Mouse (Mus musculus) heart, postnatal 25 days (tissue): ENCODE results near the gene Lhfpl2. TPM values are rescaled to one million over a fixed set of nuclear protein-coding genes. Genes with fewer than 3 reads are reported as not detected.

Experiments used
- DNase-seq: peaks from one replicate; pipeline ENCODE4 v3.0.0; 2022; ENCODE audit warnings: low spot score
- intact Hi-C: fragments of 180-260 bp; cut with DNase I; formaldehyde crosslinking; loops from one replicate; pipeline ENCODE4 v1.15.1; 2025
- total RNA-seq, 2 experiments: library from RNA; stranded (reverse); gene quantifications; 2 replicates each; pipeline ENCODE4 v1.2.3; 2021

Gene Lhfpl2
- total RNA-seq, 2 experiments from 2014 or later, result 4.5 to 6.4 TPM

- intact Hi-C loops, result no loop called here
These were observed 130.8 kb downstream of the Lhfpl2 start for GRCm38 (mm10) chr13:94188200-94189086.

GRCm38 (mm10) chr13:94190386-94190785 is 132.8 kb downstream of the Lhfpl2 start:
- intact Hi-C loops, result no loop called here
- DNase-seq, result no peak

More at GRCm38 (mm10) chr13:94188200-94189086, 130.8 kb downstream of the Lhfpl2 start:
- no peak for DNase-seq

GRCm38 (mm10) chr13:94193227-94193626 is 135.6 kb downstream of the Lhfpl2 start:
- intact Hi-C loops, result no loop called here
- DNase-seq, result no peak

GRCm38 (mm10) chr13:94198616-94199015 is 141.0 kb downstream of the Lhfpl2 start:
- intact Hi-C loops, result no loop called here
- no peak for DNase-seq

GRCm38 (mm10) chr13:94199829-94200228 is 142.2 kb downstream of the Lhfpl2 start:
- intact Hi-C loops, result loop anchor here (5.0 to 10.0 kb wide), 2 partner anchors 128 to 345 kb away; no protein-coding TSS in a partner anchor
- no peak for DNase-seq

- intact Hi-C loops, result loop anchor here (5.0 to 10.0 kb wide), 2 partner anchors 63 to 350 kb away; no protein-coding TSS in a partner anchor
- DNase-seq, result no peak
These were observed 147.6 kb downstream of the Lhfpl2 start for GRCm38 (mm10) chr13:94205234-94205633.

GRCm38 (mm10) chr13:94207973-94208372 is 150.4 kb downstream of the Lhfpl2 start:
- no peak for DNase-seq
- intact Hi-C loops, result loop anchor here (5.0 to 10.0 kb wide), 2 partner anchors 66 to 353 kb away; no protein-coding TSS in a partner anchor

- no peak for DNase-seq
- intact Hi-C loops, result loop anchor here (5.0 to 10.0 kb wide), 2 partner anchors 67 to 354 kb away; no protein-coding TSS in a partner anchor
These were observed 151.3 kb downstream of the Lhfpl2 start for GRCm38 (mm10) chr13:94208892-94209291.

GRCm38 (mm10) chr13:94211236-94212119 is 153.9 kb downstream of the Lhfpl2 start:
- no peak for DNase-seq
- intact Hi-C loops, result no loop called here

GRCm38 (mm10) chr13:94212179-94212578 is 154.6 kb downstream of the Lhfpl2 start:
- intact Hi-C loops, result no loop called here

GRCm38 (mm10) chr13:94212716-94213115 is 155.1 kb downstream of the Lhfpl2 start:
- DNase-seq, result no peak
- intact Hi-C loops, result no loop called here

More at GRCm38 (mm10) chr13:94212179-94212578, 154.6 kb downstream of the Lhfpl2 start:
- DNase-seq, result no peak

- no peak for DNase-seq
- intact Hi-C loops, result no loop called here
These were observed 166.0 kb downstream of the Lhfpl2 start for GRCm38 (mm10) chr13:94223609-94224008.

GRCm38 (mm10) chr13:94224717-94225705 is 167.4 kb downstream of the Lhfpl2 start:
- intact Hi-C loops, result no loop called here
- no peak for DNase-seq

GRCm38 (mm10) chr13:94231871-94232270 is 174.3 kb downstream of the Lhfpl2 start:
- DNase-seq, result no peak
- intact Hi-C loops, result no loop called here

GRCm38 (mm10) chr13:94239488-94239887 is 181.9 kb downstream of the Lhfpl2 start:
- intact Hi-C loops, result no loop called here
- DNase-seq, result no peak

- no peak for DNase-seq
- intact Hi-C loops, result no loop called here
These were observed 182.5 kb downstream of the Lhfpl2 start for GRCm38 (mm10) chr13:94240111-94240510.

- DNase-seq, result no peak
- intact Hi-C loops, result no loop called here
These were observed 183.3 kb downstream of the Lhfpl2 start for GRCm38 (mm10) chr13:94240873-94241272.

- intact Hi-C loops, result no loop called here
- no peak for DNase-seq
These were observed 184.4 kb downstream of the Lhfpl2 start for GRCm38 (mm10) chr13:94241892-94242524.

GRCm38 (mm10) chr13:94242897-94243296 is 185.3 kb downstream of the Lhfpl2 start:
- no peak for DNase-seq
- intact Hi-C loops, result no loop called here
